Mouse (Mus musculus) liver, embryonic 14.5 days (tissue): ENCODE results near the gene Bicral.

Source experiments
- CTCF ChIP-seq: IDR thresholded peaks from 2 replicates; pipeline ENCODE4 v1.5.1; 2016; ENCODE audit warnings: antibody characterized with exemption, low read depth, control low read depth
- EP300 ChIP-seq: IDR thresholded peaks from 2 replicates; pipeline ENCODE4 v1.6.1; 2016; ENCODE audit warnings: antibody characterized with exemption, low read depth

- TF ChIP-seq EP300 (no peak), CTCF (no peak)
Measured at GRCm38 (mm10) chr17:46874133-46874532, 15.9 kb upstream of the Bicral start.
